Mouse (Mus musculus) kidney, adult 2 months (tissue): Measurements from ENCODE around the gene Pced1b.

ENCODE experiments used
- CTCF ChIP-seq: fragments of 200-500 bp; conservative IDR thresholded peaks from 2 replicates; pipeline ENCODE4 v1.5.1; 2011; ENCODE audit warnings: low read depth, mild to moderate bottlenecking, control low read depth, low read length, moderate library complexity, mixed read lengths; ENCODE audit not compliant: insufficient read depth, insufficient read length
- POLR2A ChIP-seq: fragments of 200-500 bp; IDR thresholded peaks from one replicate; pipeline ENCODE4 v1.6.1; 2011; ENCODE audit warnings: low read depth, low read length, control low read depth

- TF ChIP-seq CTCF: no peak
- TF ChIP-seq POLR2A: no peak
Observed at GRCm38 (mm10) chr15:97368631-97369030, 121.7 kb downstream of the Pced1b start.
